Mouse (Mus musculus) megakaryocyte progenitor cell, adult 5-6 weeks (primary cell): Measurements from ENCODE around the gene Faim2. TPM values are rescaled to one million over a fixed set of nuclear protein-coding genes. Genes with fewer than 3 reads are reported as not detected.

Experiments
- ATAC-seq: replicated peaks from 2 replicates; pipeline ENCODE4 v1.8.0; 2016; ENCODE audit warnings: mild to moderate bottlenecking, moderate TSS enrichment, inconsistent platforms; ENCODE audit not compliant: poor library complexity
- total RNA-seq, 2 experiments: library from RNA; stranded (forward) in 1 of 2; stranded (reverse) in 1 of 2; fragments of 157-497, 149-512 nt in 1 of 2; fragments of 200-1000 nt in 1 of 2; gene quantifications; 2 replicates each; pipeline versions ENCODE4 v1.2.3 to v1.2.4; 2015 to 2017

Gene Faim2
- total RNA-seq (2015) (0.39 and 0.56 TPM in 2 replicates), total RNA-seq (2017) (0.10 and 0.17 TPM in 2 replicates)

GRCm38 (mm10) chr15:99527629-99528353 is at the start of gene Faim2:
Gene Faim2 (minus strand): TSS chr15:99528165.
- no peak for ATAC-seq

DNA sequence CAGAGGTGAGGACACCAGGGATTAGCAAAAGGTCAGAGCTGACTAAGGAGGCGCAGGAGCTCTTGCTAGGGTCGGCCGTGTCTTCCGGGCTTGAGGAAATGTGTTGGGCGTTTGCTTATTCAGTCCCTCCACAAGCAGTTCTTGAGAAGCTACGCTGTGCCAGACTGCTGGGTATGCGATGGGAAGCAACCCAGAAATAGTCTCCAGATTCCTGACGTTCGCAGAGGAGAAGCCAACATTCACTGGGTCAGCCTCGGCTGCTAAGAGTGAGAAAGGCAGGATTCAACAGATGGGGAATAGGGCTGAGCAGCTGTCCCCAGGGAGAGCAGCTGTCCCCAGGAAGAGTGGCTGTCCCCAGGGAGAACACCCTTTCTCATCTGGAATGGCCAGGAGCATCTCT is 41.2 kb upstream of the Faim2 start:
- no peak for ATAC-seq

- no peak for ATAC-seq
These were observed 40.7 kb upstream of the Faim2 start for GRCm38 (mm10) chr15:99568682-99569081.

DNA sequence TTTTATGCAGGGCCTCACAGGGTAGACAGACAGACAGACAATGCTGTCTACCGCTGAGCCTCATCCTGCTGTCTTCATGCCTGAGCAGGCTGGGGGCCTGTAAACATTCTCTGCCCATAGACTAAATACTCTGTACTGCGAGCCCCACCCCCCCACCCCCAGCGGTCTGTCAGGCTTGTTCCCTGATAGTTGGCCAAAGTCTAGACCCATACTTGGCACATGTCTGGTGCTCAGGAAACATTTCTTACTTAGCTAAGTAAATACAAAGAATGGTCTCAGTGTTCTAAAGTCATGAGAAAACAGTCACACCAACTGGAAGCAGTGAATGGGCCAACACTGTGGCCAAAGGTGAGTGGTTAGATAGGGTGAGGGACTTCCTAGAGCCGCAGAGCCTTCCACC is 39.4 kb upstream of the Faim2 start:
- ATAC-seq = no peak

GRCm38 (mm10) chr15:99560246-99560645 is 32.3 kb upstream of the Faim2 start:
- ATAC-seq = no peak

- ATAC-seq = no peak
These were observed 31.0 kb upstream of the Faim2 start for GRCm38 (mm10) chr15:99558947-99559346.

- no peak for ATAC-seq
These were observed 25.8 kb upstream of the Faim2 start for GRCm38 (mm10) chr15:99553767-99554166.

- ATAC-seq = no peak
These were observed 21.9 kb upstream of the Faim2 start for GRCm38 (mm10) chr15:99549901-99550300.

- no peak for ATAC-seq
These were observed 19.8 kb upstream of the Faim2 start for GRCm38 (mm10) chr15:99547732-99548131.

DNA sequence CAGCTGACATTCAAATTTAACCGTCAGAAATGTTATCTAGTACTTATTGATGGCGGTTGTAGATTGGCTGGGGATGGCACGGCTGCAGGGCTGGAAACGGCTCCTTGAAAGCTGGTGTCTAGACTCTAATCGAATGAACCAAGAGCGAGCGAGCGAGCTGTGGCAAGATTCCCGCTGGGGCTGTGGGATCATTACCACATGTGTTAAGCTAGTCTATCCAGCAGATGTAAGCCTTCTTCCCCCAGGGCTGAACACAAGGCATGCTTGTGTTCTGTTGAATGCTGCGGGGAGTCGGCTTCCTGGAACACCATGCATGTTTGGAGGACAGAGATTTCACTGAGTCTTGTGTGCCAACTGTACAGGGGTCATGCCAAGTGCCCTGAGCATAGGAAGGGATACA is 18.6 kb upstream of the Faim2 start:
- ATAC-seq = no peak

- ATAC-seq = no peak
These were observed 16.1 kb upstream of the Faim2 start for GRCm38 (mm10) chr15:99544047-99544446.

- no peak for ATAC-seq
These were observed 11.9 kb upstream of the Faim2 start for GRCm38 (mm10) chr15:99539891-99540290.

- no peak for ATAC-seq
These were observed 9.2 kb upstream of the Faim2 start for GRCm38 (mm10) chr15:99536889-99537862.

- ATAC-seq = no peak
These were observed 4.1 kb upstream of the Faim2 start for GRCm38 (mm10) chr15:99532023-99532422.

DNA sequence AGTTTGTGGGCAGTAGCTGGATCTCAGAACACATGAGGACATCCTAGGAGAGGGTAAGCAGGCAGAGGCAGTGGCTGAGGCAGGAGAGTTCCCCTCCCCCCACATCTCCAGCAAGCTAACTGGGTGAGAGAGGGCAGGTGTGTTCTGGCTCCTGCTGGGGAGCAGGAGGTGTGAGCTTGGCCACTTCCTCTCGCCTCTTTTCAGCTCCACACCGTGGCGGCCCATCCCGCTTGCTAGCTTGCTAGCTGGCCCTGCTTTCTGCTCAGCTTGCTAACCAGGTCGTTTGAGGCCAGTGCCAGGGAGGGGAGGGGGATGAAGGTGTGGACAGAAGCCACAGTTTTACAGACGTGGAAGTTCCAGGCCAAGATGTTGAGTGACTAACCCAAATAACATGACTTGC is 3.2 kb upstream of the Faim2 start:
- ATAC-seq = no peak

DNA sequence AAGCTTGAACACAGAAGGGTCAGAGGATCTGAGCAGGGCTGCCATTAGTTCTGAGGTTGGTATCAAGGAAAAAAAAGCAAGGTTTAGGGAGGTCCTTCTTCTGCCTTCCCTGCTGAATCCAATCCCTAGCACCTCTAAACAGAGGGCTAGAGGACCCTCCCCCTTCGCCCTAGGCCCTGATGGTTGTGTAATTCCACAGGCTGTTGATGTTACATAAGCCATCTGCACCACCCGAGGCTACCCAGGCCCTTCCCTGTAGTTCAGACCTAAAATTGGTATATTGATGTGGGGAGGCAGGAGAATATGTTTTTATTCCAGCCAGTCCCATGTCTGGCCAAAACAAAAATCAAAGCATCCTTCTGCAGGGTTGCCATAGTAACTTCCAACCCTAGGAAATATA is 1.3 kb downstream of the Faim2 start:
- peak; percentile 73 for ATAC-seq

GRCm38 (mm10) chr15:99520306-99520705 is 7.7 kb downstream of the Faim2 start:
- no peak for ATAC-seq

- no peak for ATAC-seq
These were observed 8.3 kb downstream of the Faim2 start for GRCm38 (mm10) chr15:99519626-99520025.

GRCm38 (mm10) chr15:99517715-99518114 is 10.2 kb downstream of the Faim2 start:
- ATAC-seq = no peak

DNA sequence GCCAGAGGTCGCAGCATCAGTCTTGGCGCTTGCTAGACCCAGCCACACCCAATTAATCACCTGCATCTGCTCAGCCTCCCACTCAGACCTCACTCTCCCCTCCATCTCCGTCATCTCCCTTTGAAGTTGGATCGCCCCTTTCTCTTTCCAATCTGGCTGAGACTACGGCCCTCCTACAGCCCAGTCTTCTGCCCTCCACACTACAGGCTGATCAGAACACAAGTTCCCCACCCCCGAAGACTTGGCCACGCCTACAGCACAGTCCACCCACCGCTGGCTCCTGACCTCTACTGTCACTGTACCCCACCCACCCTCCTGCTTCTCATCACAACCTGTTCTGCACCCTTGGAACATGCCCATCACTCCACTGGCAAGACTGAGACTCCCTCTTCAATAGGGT is 11.2 kb downstream of the Faim2 start:
- ATAC-seq = no peak

DNA sequence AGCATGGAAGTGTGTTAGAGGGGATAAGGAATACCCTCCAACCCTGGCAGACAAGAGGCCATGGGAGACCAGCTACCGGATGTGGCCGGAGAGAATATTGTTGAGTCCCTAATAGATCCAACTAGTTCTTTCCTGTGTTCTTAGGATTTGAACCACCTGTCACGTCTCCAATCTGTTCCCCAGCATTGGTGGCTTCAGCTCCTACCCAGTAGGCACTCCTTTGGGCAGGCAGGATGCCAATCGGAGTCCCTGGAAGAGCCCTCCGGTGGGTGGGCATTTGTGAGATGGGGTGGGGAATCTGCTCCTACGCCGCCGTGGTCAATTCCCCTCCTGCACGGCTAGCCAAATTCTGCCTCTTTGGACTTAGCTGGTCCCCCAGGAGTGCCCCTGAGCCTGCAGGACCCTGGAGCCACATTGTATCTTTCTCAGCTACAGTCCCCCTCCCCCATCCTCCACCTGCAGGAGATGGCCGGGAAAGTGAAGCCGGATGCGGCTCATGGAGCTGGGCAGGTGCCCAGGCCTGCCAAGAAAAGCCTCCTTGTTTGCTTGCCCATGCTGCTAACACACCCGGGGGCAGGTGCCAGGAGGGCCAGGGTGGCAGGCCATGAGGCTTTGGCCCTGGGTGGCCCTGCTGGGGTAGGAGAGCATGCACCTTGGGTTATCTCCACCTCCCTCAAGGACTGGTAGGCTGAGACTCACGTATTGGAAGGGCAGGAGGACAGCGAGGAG is 16.0 kb downstream of the Faim2 start:
- ATAC-seq = no peak
